Mouse (Mus musculus): ENCODE data around the gene Suz12.
"Not testable (repeated sequence)": the region's sequence is repeated elsewhere in the genome, so short reads cannot be mapped to it uniquely, and the experiment has no call there.

The Suz12 gene

GRCm38 (mm10) chr11:79992035-79992591 is 793 bp upstream of the Suz12 start:
- no peak for DNase-seq (ENCODE audit: low spot score)

DNA sequence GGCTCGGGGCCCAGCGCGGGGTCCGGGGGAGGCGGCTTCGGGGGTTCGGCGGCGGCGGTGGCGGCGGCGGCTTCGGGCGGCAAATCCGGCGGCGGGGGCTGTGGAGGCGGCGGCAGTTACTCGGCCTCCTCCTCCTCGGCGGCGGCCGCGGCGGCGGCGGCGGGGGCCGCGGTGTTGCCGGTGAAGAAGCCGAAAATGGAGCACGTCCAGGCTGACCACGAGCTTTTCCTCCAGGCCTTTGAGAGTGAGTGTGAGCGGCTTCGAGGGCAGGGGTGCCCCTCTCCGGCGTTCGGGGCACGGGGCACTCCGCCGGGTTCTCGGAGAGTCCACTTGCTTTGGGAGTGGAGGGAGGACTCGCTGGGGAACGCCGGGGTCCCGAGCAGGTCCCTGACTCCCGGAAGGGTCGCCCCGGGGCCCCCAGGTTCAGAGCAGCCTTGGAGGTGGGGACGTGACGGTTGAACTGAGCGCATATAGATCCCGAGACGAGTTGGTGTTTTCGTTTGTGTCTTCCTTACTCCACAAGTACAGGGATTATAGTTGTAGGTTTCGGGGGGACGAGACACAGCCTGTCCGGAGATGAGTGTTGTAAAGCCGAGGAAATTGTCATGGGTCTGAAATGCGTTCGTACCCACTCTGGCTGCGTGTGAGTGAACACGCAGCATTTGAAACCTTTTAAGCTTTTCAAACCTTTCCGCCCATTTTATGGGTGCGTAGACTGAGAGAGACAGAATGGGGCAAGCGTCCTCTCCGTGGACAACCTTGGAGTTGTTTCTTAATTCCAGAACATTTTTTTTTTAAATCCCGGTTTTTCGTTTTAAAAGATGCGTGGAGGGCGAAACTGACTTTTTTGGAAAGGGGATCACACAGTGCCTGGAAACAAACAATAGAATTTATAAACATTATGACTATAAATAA is 707 bp downstream of the Suz12 start:
- peak; percentile 22 for DNase-seq (ENCODE audit: low spot score)

GRCm38 (mm10) chr11:79994271-79994988 is 1.5 kb downstream of the Suz12 start:
- no peak for DNase-seq (ENCODE audit: low spot score)

DNA sequence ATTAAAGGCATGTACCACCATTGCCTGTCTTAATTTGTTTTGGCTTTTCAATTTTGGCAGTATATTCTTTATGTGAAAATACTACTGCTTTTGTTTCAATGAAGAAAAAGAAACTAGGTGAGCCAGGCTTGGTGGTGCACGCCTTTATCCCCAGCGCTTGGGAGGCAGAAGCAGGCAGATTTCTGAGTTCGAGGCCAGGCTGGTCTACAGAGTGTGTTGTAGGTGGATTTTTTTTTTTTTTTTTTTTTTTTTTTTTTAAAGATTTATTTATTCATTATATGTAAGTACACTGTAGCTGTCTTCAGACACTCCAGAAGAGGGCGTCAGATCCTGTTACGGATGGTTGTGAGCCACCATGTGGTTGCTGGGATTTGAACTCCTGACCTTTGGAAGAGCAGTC is 23.6 kb downstream of the Suz12 start:
- not testable (repeated sequence) for DNase-seq (ENCODE audit: low spot score)

- DNase-seq (ENCODE audit: low spot score), result no peak
These were observed 26.9 kb downstream of the Suz12 start for GRCm38 (mm10) chr11:80019792-80020191.

DNA sequence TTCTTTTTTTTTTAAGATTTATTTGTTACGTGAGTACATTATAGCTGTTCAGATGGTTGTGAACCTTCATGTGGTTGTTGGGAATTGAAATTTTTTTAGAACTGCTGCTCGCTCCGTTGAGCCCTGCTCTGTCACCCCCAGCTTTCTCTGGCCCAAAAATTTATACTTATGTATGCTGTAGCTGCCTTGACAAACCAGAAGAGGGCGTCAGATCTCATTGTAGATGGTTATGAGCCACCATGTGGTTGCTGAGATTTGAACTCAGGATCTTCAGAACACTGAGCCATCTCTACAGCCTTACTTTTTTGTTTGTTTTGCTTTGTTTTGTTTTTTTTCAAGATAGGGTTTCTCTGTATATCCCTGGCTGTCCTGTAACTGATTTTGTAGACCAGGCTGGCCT is 28.4 kb downstream of the Suz12 start:
- no peak for DNase-seq (ENCODE audit: low spot score)

DNA sequence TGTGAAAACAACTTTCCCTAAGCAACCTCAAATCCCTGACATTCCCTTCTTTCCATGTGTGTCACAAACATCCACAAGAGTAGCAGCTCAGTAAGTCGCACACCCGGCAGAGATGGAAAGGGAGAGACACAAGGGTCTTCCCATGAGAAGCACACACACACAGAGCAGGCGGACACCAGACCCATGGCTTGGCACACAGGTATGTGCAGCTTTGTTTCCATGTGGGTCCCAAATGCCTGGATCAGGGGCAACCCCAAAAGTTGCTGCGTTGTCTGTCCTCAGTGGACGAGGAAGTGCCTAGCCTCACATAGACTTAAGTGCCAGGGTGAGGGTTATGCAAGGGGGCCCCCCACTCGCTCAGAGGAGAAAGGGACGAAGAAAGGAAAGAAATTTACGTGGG is 44.6 kb downstream of the Suz12 start:
- no peak for DNase-seq (ENCODE audit: low spot score)

- peak; percentile 17 for DNase-seq (ENCODE audit: low spot score)
These were observed 49.9 kb downstream of the Suz12 start for GRCm38 (mm10) chr11:80042615-80043418.

GRCm38 (mm10) chr11:80043419-80043817 is 50.5 kb downstream of the Suz12 start:
- DNase-seq (ENCODE audit: low spot score), result no peak

GRCm38 (mm10) chr11:80046856-80047255 is 54.0 kb downstream of the Suz12 start:
- DNase-seq (ENCODE audit: low spot score), result no peak

DNA sequence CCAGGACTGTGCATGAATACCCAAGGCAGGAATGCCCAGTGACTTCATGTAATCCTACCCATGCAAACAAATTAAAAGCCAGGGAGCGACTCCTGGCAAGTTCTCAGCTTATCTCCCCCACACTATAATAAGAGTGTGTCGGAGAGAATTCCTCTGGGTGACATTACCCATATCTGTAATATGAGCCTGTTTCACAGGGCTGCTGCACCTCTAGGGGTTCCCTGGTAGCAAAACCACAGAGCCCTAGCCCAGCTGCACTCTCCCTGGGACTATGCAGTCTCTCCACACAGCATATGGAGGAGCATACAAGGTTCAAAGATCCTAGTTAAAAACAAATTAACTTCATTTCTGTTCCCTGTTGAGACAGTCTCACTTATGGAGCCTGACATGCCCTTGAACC is 57.2 kb downstream of the Suz12 start:
- DNase-seq (ENCODE audit: low spot score), result peak; percentile 32

DNA sequence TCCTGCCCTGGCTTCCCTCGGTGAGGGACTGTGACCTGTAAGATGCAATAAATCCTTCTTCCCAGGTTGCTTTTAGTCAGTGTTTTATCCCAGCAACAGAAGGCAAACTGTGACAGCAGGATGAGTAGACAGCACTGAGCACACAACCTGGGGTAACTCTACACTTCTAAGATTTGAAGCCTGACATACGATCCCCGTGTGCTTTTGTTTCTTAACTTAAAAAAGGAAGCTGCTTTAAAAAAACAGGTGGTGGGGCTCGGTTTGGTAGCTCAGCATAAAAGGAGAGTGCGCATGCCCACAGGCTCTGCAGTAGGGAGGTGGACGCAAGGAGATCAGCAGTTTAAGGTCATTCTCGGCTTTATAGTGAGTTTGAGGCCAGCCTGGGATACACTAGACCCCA is 59.5 kb downstream of the Suz12 start:
- DNase-seq (ENCODE audit: low spot score), result no peak

GRCm38 (mm10) chr11:80053171-80053570 is 60.3 kb downstream of the Suz12 start:
- no peak for DNase-seq (ENCODE audit: low spot score)

DNA sequence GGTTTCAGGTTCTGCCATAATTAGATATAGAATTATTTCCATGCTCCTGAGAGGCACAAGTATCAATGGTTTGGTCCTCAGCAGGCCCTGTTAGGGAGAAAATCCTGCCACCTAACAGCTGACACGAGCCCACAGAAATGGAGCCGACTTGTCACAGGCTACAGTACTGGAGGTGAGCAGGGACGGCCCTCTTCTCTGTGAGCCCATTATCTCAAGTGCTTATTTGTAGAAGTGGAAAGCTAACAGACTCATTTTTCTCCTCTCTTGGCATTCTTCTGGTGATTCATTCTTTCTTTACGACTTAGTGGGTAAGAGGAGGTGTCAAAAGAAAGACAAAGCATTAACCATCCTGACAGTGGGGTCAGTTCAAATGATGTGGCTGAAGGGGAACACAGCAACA is 61.8 kb downstream of the Suz12 start:
- no peak for DNase-seq (ENCODE audit: low spot score)

- DNase-seq (ENCODE audit: low spot score), result no peak
These were observed 63.2 kb downstream of the Suz12 start for GRCm38 (mm10) chr11:80056141-80056540.

DNA sequence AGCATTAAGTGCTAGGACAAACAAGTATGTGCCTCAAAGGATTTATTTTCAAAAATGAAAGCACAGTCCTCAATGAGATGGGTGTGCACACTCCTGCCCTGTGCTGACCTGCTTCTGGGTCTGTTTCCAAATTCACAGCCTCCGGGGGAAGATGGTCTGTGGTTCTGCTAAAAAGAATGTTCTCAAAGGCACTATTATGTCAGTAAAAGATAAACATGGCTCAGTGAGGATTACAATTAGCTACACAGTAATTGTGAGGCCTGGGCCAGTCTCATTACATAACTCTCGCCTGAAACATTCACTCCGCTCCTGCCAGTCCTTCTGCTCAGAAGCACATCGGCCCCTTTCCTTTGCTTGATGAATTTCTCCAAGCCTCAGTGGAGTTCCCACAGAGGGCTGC is 69.3 kb downstream of the Suz12 start:
- peak; percentile 28 for DNase-seq (ENCODE audit: low spot score)

DNA sequence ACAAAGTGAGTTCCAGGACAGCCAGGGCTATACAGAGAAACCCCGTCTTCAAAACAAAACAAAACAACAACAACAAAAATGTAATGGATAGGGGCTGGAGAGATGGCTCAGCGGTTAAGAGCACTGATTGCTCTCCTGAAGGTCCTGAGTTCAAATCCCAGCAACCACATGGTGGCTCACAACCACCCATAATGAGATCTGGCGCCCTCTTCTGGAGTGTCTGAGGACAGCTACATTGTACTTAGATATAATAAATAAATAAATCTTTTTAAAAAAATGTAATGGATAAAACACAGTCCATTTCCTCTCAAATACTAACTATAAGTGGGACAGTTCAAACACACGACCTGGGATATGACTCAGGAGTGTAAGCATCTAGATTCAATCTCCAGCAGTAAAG is 73.5 kb downstream of the Suz12 start:
- DNase-seq (ENCODE audit: low spot score), result not testable (repeated sequence)

DNA sequence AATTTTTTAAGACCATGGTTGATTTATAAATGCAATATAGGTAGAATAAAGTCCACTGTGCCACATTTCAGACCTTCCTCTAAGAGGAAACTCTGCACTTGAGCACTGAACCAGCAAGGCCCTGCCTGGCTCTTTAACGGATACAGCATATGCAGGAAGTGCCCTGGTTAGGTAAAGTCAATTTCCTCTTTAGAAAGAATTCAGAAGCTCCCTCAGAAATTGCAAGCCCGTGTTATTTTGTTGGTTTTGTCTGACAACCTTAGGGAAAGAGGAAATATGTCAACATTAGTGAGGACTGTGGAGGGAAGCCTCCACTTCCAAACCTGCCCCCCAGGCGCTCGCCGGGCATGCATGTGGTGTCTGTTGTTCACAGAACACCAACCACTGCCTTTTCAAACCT is 74.7 kb downstream of the Suz12 start:
- DNase-seq (ENCODE audit: low spot score), result no peak

DNA sequence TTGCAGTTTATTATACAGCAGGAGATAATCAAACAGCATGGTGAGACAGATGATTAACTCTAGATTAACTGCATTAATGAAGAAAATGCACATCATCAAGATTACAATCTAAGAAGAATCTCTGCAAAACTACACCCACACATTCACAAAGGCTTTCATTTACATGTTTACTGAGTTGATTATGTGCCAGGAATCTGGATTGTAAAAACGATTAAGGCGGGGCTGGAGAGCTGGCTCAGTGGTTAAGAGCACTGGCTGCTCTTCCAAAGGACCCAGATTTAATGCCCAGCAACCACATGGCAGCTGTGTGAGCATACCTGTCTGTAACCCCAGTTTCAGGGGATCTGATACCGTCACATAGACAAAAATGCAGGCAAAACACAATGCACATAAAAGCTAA is 76.9 kb downstream of the Suz12 start:
- peak; percentile 20 for DNase-seq (ENCODE audit: low spot score)

DNA sequence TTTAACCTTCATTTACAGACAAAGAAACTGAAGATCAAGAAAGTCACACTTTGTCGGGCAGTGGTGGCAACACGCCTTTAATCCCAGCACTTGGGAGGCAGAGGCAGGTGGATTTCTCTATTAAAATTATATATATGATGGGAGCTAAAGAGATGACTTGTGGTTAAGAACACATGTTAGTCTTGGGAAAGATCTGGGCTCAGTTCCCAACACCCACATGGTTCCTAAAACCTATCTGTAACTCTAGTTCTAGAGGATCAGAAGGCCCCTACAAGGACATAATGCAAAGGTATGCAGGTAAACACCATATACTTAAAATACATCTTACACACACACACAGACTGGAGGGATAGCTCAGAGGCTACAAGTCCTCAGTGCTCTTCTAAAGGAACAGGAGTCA is 78.1 kb downstream of the Suz12 start:
- DNase-seq (ENCODE audit: low spot score), result no peak

DNA sequence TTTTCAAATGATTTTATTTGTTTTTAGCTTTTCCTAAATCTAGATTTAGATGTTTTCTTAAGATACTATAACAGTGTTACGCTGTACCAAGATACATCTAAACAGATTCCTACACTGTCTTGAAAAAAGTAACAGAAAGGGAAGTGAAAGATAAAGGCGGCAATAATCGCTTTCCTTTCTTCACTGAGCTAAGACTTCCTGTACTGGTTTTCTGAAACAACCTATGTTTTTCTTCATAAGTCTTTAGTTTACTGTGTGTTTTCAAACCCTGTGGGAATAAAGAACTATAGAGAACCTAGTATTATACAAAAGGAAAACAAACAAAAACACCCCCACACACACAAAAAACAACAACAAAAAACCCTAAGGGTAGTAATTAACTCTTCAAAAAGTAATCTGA is 79.5 kb downstream of the Suz12 start:
- no peak for DNase-seq (ENCODE audit: low spot score)

- DNase-seq (ENCODE audit: low spot score), result no peak
These were observed 82.8 kb downstream of the Suz12 start for GRCm38 (mm10) chr11:80075608-80076277.
